Mouse (Mus musculus): ENCODE measurements around the gene Tex45. TPM values are rescaled to one million over a fixed set of nuclear protein-coding genes. Genes with fewer than 3 reads are reported as not detected.
A peak's percentile ranks its signal among the peaks of the same experiment; 100 is the strongest.

Gene Tex45
- polyA plus RNA-seq (2014; fragmentation: Nextera tagmentation; extraction: Ambion mirVana): 0.12 TPM in 1 of 2 replicates, not detected in the other

DNA sequence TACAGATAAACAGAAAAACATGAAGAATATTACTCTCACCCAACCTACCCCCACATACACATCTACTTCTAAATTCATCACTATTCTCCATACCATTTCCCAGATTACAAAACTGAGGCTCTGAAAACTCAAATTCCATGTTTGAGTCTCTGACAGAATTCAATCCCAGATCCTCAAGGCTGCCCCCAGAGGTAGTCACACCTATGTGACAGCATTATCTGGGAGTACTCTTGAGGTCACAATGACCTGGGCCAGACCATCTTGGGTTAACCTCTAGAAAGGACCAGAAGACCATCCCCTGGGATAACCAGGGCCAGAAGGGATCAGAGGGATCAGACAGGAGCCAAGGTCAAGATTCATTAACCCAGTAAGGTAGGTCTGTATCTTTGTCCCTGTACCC lies at the start of gene Tex45:
Tex45 (plus strand) TSS at position 301 of the 400 bp plus-strand sequence.
- H3K36me3 ChIP-seq (ENCODE audit: control insufficient read depth, insufficient read depth, low read length): no peaks in the 10 kb centered on the region
- no peak within 1 kb of the TSS for H3K9ac ChIP-seq (ENCODE audit: low read length)
- no peaks in the 10 kb centered on the region for H3K27me3 ChIP-seq (replicated peaks; ENCODE audit: control insufficient read depth, insufficient read depth, low read length)
- no peak within 1 kb of the TSS for H3K27ac ChIP-seq (ENCODE audit: low read depth)
- no peak within 1 kb of the TSS for H3K4me2 ChIP-seq (ENCODE audit: low read length)
- no peaks in the 10 kb centered on the region for H3K4me1 ChIP-seq (replicated peaks; ENCODE audit: control insufficient read depth, insufficient read depth, low read length)
- DNase-seq (ENCODE audit: low spot score): no peak
- H3K4me3 ChIP-seq (ENCODE audit: low read depth, low read length): no peak within 1 kb of the TSS
- no peaks in the 10 kb centered on the region for H3K9me3 ChIP-seq (ENCODE audit: control insufficient read depth, low read length)
- ATAC-seq (replicated peaks; ENCODE audit: low FRiP score, low TSS enrichment, low read depth): no peak

DNA sequence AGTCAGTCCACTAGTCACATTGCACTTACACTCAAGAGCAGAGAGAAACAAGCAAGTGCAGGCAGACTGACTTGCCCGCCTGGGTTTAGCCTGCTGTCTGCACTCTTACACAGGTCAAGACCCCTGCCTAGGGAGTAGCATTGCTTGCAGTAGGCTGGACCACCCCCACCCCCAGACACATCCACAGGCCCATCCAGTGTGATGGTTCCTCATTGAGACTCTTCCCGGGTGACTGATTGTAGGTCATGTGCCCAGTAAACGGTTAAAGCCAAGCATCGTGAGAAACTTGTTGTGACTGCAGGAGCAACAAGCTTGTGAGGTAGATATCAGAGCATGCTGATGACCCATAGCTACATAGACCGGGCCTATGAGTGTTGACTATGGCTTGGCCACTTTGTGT lies 49.2 kb upstream of the Tex45 start:
- ATAC-seq (replicated peaks; ENCODE audit: low FRiP score, low TSS enrichment, low read depth) (no peak), DNase-seq (ENCODE audit: low spot score) (no peak)
- H3K9ac ChIP-seq (ENCODE audit: low read length): no peak overlapping the region
- 85% methylated on average over 5 of the region's 5 CpGs for WGBS
- peaks cover 7% of the 10 kb centered on the region for H3K4me1 ChIP-seq (replicated peaks; ENCODE audit: control insufficient read depth, insufficient read depth, low read length)
- no peak overlapping the region for H3K27ac ChIP-seq (ENCODE audit: low read depth)
- no peaks in the 10 kb centered on the region for H3K9me3 ChIP-seq (ENCODE audit: control insufficient read depth, low read length)
- H3K36me3 ChIP-seq (ENCODE audit: control insufficient read depth, insufficient read depth, low read length): no peaks in the 10 kb centered on the region
- no peaks in the 10 kb centered on the region for H3K27me3 ChIP-seq (replicated peaks; ENCODE audit: control insufficient read depth, insufficient read depth, low read length)
- H3K4me2 ChIP-seq (ENCODE audit: low read length): no peak overlapping the region
- no peak overlapping the region for H3K4me3 ChIP-seq (ENCODE audit: low read depth, low read length)

DNA sequence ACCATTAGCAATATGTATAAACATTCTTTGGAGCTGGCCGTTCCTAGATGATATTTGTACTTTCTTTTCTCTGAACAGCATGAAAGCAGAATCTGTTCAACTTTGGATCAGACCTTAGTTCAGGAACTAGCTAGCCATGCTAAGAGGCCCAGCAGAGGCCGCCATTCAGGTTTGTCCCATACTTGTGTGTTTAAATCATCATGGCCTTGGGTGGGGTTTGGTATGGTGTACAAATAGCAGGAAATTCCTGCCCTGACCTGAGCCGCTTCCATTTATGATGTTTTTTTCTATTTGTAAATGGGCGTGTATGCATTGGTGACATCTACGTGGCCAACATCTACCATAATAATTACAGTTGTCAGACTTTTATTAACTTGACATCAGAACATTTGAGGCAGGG lies 45.4 kb upstream of the Tex45 start:
- Histone ChIP-seq H3K4me2 (ENCODE audit: low read length) (no peak overlapping the region), H3K4me3 (ENCODE audit: low read depth, low read length) (no peak overlapping the region), H3K4me1 (replicated peaks; ENCODE audit: control insufficient read depth, insufficient read depth, low read length) (no peaks in the 10 kb centered on the region), H3K9me3 (ENCODE audit: control insufficient read depth, low read length) (no peaks in the 10 kb centered on the region), H3K27ac (ENCODE audit: low read depth) (no peak overlapping the region), H3K9ac (ENCODE audit: low read length) (no peak overlapping the region), H3K36me3 (ENCODE audit: control insufficient read depth, insufficient read depth, low read length) (peaks cover 27% of the 10 kb centered on the region), H3K27me3 (replicated peaks; ENCODE audit: control insufficient read depth, insufficient read depth, low read length) (no peaks in the 10 kb centered on the region)
- ATAC-seq (replicated peaks; ENCODE audit: low FRiP score, low TSS enrichment, low read depth) (0 out of 2 replicates have a peak, but pooled peaks have one; percentile 45), DNase-seq (ENCODE audit: low spot score) (no peak)
- WGBS: 81% methylated on average over 5 of the region's 5 CpGs

DNA sequence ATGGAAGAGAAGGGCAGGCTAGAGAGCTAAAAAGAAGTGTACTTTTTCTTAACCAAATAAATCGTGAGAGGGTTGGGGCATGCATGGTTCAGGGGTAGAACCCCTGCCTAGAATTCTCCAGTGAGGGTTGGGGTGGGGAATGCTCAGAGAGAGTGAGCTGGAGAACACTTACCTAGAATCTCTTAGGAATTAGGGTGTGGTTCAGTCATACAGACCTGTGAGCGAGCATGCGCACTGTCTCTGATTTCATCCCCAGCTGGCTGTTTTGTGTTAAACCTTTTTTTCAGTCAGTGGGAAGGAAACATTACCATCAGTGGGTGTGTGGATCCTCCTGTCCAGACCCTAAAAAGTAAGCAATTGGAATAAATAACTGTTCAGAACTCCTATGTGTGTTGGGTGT lies 44.5 kb upstream of the Tex45 start:
- WGBS: 75% methylated on average over 3 of the region's 3 CpGs

DNA sequence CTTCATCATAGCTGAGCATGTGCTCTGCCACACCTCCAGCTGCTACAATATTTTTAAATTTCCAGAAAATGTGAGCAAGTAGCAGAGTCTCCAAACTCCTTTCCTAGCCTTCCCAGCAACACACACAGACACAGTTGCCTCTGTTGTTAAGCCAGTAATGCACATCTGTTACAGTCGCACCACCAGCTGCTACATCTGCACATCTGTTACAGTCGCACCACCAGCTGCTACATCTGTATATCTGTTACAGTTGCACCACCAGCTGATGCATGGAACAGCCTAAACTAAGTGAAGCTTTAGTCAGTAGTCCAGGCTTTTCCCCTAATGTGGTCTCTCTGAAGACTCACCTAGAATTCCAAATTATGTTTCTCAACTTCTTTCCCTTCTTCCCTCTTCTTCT lies 42.2 kb upstream of the Tex45 start:
- DNase-seq (ENCODE audit: low spot score) (no peak), ATAC-seq (replicated peaks; ENCODE audit: low FRiP score, low TSS enrichment, low read depth) (no peak)
- no peak overlapping the region for H3K27ac ChIP-seq (ENCODE audit: low read depth)
- H3K9ac ChIP-seq (ENCODE audit: low read length): no peak overlapping the region
- H3K27me3 ChIP-seq (replicated peaks; ENCODE audit: control insufficient read depth, insufficient read depth, low read length): no peaks in the 10 kb centered on the region
- H3K4me1 ChIP-seq (replicated peaks; ENCODE audit: control insufficient read depth, insufficient read depth, low read length): no peaks in the 10 kb centered on the region
- peaks cover 54% of the 10 kb centered on the region for H3K36me3 ChIP-seq (ENCODE audit: control insufficient read depth, insufficient read depth, low read length)
- no peak overlapping the region for H3K4me2 ChIP-seq (ENCODE audit: low read length)
- no peaks in the 10 kb centered on the region for H3K9me3 ChIP-seq (ENCODE audit: control insufficient read depth, low read length)
- H3K4me3 ChIP-seq (ENCODE audit: low read depth, low read length): no peak overlapping the region
- WGBS: 83% methylated on average over 2 of the region's 2 CpGs

More for the DNA sequence above, 44.5 kb upstream of the Tex45 start:
- DNase-seq (ENCODE audit: low spot score): no peak
- no peak for ATAC-seq (replicated peaks; ENCODE audit: low FRiP score, low TSS enrichment, low read depth)
- H3K27me3 ChIP-seq (replicated peaks; ENCODE audit: control insufficient read depth, insufficient read depth, low read length): no peaks in the 10 kb centered on the region
- H3K4me3 ChIP-seq (ENCODE audit: low read depth, low read length): no peak overlapping the region
- no peaks in the 10 kb centered on the region for H3K9me3 ChIP-seq (ENCODE audit: control insufficient read depth, low read length)
- peaks cover 32% of the 10 kb centered on the region for H3K36me3 ChIP-seq (ENCODE audit: control insufficient read depth, insufficient read depth, low read length)
- no peaks in the 10 kb centered on the region for H3K4me1 ChIP-seq (replicated peaks; ENCODE audit: control insufficient read depth, insufficient read depth, low read length)
- H3K4me2 ChIP-seq (ENCODE audit: low read length): no peak overlapping the region
- H3K27ac ChIP-seq (ENCODE audit: low read depth): no peak overlapping the region
- no peak overlapping the region for H3K9ac ChIP-seq (ENCODE audit: low read length)

DNA sequence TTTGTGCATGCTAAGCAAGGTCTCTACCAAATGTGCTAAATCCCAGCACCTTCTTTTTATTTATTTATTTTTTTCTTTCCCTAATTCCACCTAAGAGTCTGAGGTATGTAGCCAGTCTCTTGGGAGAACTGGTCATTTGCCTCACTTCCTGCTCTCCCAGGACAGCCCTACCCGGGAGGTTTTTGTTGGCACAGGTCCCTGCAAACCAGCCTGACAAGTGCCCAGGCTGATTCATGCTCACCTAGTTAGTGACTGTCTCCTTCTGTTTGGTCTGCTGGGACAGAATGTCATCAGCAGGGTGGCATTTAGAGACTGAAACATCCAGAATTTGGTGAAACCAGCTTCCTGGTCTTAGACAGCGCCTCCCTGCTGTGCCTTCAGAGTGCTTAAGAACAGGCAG lies 40.7 kb upstream of the Tex45 start:
- H3K4me2 ChIP-seq (ENCODE audit: low read length): no peak overlapping the region
- H3K4me3 ChIP-seq (ENCODE audit: low read depth, low read length): no peak overlapping the region
- 87% methylated on average over 2 of the region's 2 CpGs for WGBS
- no peak overlapping the region for H3K27ac ChIP-seq (ENCODE audit: low read depth)
- no peak overlapping the region for H3K9ac ChIP-seq (ENCODE audit: low read length)
- peaks cover 66% of the 10 kb centered on the region for H3K36me3 ChIP-seq (ENCODE audit: control insufficient read depth, insufficient read depth, low read length)
- ATAC-seq (replicated peaks; ENCODE audit: low FRiP score, low TSS enrichment, low read depth): no peak
- no peak for DNase-seq (ENCODE audit: low spot score)
- no peaks in the 10 kb centered on the region for H3K9me3 ChIP-seq (ENCODE audit: control insufficient read depth, low read length)
- no peaks in the 10 kb centered on the region for H3K27me3 ChIP-seq (replicated peaks; ENCODE audit: control insufficient read depth, insufficient read depth, low read length)
- no peaks in the 10 kb centered on the region for H3K4me1 ChIP-seq (replicated peaks; ENCODE audit: control insufficient read depth, insufficient read depth, low read length)

DNA sequence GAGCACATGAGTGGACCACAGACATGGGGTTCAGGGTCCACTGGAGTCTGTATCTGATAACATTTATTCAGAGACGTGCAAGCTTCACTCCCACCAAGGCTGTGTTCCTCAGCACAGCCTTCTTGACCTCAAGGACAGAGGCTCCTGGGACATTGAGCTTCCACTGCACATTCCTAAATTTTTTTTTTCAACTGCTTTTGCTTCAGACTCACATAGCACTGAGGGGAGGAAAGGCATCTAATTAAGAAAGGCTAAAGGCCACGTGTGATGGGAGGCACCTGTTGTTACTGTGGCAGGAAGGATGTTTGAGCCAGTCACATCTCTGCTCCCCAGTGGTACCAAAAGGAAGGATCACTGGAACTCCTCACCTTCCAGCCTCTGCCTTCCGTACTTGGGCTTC lies 39.5 kb upstream of the Tex45 start:
- no peaks in the 10 kb centered on the region for H3K4me1 ChIP-seq (replicated peaks; ENCODE audit: control insufficient read depth, insufficient read depth, low read length)
- H3K4me3 ChIP-seq (ENCODE audit: low read depth, low read length): no peak overlapping the region
- WGBS: 86% methylated on average over 3 of the region's 3 CpGs
- H3K27me3 ChIP-seq (replicated peaks; ENCODE audit: control insufficient read depth, insufficient read depth, low read length): no peaks in the 10 kb centered on the region
- no peaks in the 10 kb centered on the region for H3K9me3 ChIP-seq (ENCODE audit: control insufficient read depth, low read length)
- peaks cover 77% of the 10 kb centered on the region for H3K36me3 ChIP-seq (ENCODE audit: control insufficient read depth, insufficient read depth, low read length)
- H3K4me2 ChIP-seq (ENCODE audit: low read length): no peak overlapping the region
- no peak overlapping the region for H3K27ac ChIP-seq (ENCODE audit: low read depth)
- DNase-seq (ENCODE audit: low spot score) (no peak), ATAC-seq (replicated peaks; ENCODE audit: low FRiP score, low TSS enrichment, low read depth) (no peak)
- no peak overlapping the region for H3K9ac ChIP-seq (ENCODE audit: low read length)

DNA sequence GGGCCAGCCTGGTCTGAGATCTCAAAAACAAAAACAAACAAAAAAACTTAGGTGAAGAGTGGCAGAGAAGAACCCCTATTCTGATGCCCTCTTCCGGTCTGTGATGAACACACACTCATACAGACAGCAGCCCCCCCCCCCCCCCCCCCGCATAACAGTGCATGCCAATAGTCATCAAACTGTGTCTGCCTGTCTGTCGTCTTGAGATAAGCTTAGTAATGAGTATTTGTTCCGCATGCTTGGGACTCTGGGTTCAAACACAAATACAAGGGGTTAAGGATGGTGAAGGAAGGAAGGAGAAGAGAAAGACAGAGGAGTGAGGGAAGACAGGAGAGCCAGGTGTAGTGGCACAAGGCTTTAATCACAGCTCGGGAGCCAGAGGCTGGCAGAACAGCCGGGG lies 34.2 kb upstream of the Tex45 start:
- 91% methylated on average over 5 of the region's 6 CpGs for WGBS
- ATAC-seq (replicated peaks; ENCODE audit: low FRiP score, low TSS enrichment, low read depth): no peak
- no peaks in the 10 kb centered on the region for H3K27me3 ChIP-seq (replicated peaks; ENCODE audit: control insufficient read depth, insufficient read depth, low read length)
- no peaks in the 10 kb centered on the region for H3K4me1 ChIP-seq (replicated peaks; ENCODE audit: control insufficient read depth, insufficient read depth, low read length)
- no peak overlapping the region for H3K4me3 ChIP-seq (ENCODE audit: low read depth, low read length)
- no peak overlapping the region for H3K9ac ChIP-seq (ENCODE audit: low read length)
- H3K4me2 ChIP-seq (ENCODE audit: low read length): no peak overlapping the region
- H3K27ac ChIP-seq (ENCODE audit: low read depth): no peak overlapping the region
- no peak for DNase-seq (ENCODE audit: low spot score)
- peaks cover 92% of the 10 kb centered on the region for H3K36me3 ChIP-seq (ENCODE audit: control insufficient read depth, insufficient read depth, low read length)
- no peaks in the 10 kb centered on the region for H3K9me3 ChIP-seq (ENCODE audit: control insufficient read depth, low read length)

DNA sequence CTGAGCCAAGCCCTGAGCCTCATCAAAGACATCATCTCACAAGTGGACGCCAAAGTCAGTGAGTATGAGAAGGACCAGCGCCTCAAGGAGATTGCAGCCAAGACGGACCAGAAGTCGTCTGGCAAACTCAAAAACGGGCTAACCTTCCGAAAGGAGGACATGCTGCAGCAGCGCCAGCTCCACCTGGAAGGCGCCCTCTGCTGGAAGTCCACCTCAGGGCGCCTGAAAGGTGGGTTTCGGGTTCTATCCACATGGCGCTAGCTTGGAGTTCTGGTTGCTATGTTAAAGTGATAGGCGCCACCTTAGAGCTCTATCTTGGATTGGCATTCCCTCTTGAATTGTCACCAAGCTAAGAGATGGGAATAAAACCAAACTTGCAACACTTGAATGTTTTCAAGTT lies 31.2 kb upstream of the Tex45 start:
- no peaks in the 10 kb centered on the region for H3K9me3 ChIP-seq (ENCODE audit: control insufficient read depth, low read length)
- no peak for ATAC-seq (replicated peaks; ENCODE audit: low FRiP score, low TSS enrichment, low read depth)
- 78% methylated on average over 12 of the region's 12 CpGs for WGBS
- H3K27me3 ChIP-seq (replicated peaks; ENCODE audit: control insufficient read depth, insufficient read depth, low read length): no peaks in the 10 kb centered on the region
- H3K36me3 ChIP-seq (ENCODE audit: control insufficient read depth, insufficient read depth, low read length): peaks cover 71% of the 10 kb centered on the region
- no peak overlapping the region for H3K27ac ChIP-seq (ENCODE audit: low read depth)
- H3K9ac ChIP-seq (ENCODE audit: low read length): no peak overlapping the region
- H3K4me1 ChIP-seq (replicated peaks; ENCODE audit: control insufficient read depth, insufficient read depth, low read length): no peaks in the 10 kb centered on the region
- DNase-seq (ENCODE audit: low spot score): no peak
- no peak overlapping the region for H3K4me3 ChIP-seq (ENCODE audit: low read depth, low read length)
- H3K4me2 ChIP-seq (ENCODE audit: low read length): no peak overlapping the region

Data from intestine, embryonic 14.5 days (tissue).